Mouse (Mus musculus) thymus, postnatal 0 days (tissue): ENCODE measurements around the gene Gstm6. TPM values are rescaled to one million over a fixed set of nuclear protein-coding genes. Genes with fewer than 3 reads are reported as not detected.
"Not testable (repeated sequence)": the region's sequence is repeated elsewhere in the genome, so short reads cannot be mapped to it uniquely, and the experiment has no call there.

Experiments
- DNase-seq: peaks from one replicate; pipeline ENCODE4 v3.0.0-alpha.2; 2015; ENCODE audit warnings: low spot score
- polyA plus RNA-seq: library from polyadenylated mRNA; unstranded; fragments of >200 nt; fragmentation: Nextera tagmentation; extraction: Ambion mirVana; gene quantifications from 2 replicates; pipeline ENCODE4 v1.2.1, GENCODE M21; 2015

Gene Gstm6
- 2.5 and 3.1 TPM in 2 replicates for polyA plus RNA-seq

DNA sequence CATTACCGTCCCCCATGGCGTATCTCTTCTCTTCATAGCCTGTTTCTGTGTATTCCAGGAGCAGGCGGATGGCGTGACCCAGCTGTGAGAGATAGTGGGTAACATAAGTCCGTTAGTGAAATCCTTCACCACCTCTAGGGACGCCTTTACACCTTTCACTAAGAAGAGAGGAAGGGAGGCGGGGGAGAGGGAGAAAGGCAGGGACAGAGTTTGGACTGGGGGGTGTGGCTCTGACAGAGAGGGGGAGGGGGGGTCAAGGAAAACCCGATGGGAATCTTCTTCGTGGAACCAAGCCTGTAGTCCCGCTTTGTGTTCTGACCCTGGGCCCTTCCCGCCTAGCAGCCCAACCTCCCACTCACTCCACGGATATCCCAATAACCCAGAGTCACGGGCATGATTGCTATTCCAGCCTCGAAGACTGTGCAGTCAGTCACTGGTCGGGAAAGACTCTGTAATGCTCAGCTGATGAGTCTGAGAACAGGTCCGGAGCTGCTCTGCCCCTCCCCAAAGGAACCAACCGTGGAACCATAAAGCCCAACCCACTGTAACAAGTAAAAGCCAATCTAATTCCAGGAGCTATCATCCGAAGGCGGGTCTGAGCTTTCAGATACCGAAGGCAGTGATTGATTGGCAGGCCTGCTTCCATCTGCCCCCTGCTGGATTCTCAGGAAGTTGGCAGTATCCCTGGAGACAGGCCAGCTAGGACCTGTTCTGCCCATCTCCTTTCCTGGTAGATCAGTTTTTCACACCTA lies at the start of gene Gstm6:
Gene Gstm6 (minus strand): TSS at position 511 of the 752 bp plus-strand sequence.
- no peak for DNase-seq

DNA sequence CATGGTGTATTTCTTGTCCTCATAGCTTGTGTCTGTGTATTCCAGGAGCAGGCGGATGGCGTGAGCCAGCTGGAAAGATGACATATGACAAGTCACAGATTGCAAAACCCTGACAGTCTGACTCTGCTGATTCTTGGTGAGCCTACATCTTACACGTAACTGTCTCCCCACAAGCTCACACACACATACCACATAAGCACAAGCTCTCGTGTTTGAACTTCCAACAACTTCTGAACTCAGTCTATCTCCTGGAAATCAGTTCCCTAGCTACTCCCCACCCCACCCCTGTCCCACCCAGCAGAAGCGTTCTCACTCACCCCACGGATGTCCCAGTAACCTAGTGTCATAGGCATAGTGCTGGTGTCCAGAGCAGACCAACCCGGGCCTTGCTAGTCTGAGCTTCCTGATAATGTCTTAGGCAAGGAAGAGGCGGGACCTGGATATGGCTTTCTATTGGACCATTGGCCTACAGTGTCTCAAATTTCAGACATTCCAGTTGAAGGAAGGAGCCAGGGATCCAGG lies 42.6 kb upstream of the Gstm6 start, which contains the start of gene Gstm2:
Gene Gstm2 (minus strand): TSS at position 413 of the 522 bp plus-strand sequence.
- DNase-seq, result no peak

DNA sequence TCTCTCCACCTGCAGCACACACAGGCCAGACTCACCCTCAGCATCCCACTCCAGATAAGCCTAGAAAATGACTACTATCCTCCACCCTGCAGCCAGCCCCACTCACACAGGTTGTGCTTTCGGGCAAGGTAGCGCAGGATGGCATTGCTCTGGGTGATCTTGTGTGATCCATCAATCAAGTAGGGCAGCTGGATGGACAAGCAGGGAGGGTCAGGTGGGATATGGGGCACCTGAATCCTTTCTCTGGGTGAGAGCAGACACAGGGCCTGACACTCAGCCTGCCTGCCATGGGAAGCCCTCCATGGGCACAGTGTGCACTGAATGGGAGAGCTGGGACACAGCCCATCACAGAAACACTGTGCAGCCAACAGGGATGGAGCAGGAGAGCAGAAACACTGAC lies 41.6 kb upstream of the Gstm6 start:
- not testable (repeated sequence) for DNase-seq

DNA sequence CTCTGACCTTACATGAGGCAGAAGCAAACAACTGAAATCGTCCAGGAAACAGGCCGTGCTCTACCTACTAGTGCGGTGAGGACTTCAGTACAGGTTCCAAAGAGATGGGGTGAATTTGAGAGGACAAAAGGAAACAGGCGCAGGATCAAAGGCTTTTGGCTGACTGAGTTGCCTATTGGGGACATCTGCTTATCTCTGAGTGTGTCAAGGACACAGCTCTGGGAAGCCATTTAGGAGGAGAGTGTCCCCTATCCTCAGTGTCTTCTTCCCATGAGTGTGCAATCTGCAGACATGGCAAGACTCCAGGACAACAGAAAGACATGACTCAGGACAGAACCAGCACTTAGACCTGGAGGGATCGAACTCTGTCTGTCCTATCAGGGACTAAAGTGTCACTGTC lies 40.9 kb upstream of the Gstm6 start:
- DNase-seq, result no peak

GRCm38 (mm10) chr3:107983771-107984170 lies 40.2 kb upstream of the Gstm6 start:
- no peak for DNase-seq

- no peak for DNase-seq
Measured at GRCm38 (mm10) chr3:107982726-107983125, 39.2 kb upstream of the Gstm6 start.

DNA sequence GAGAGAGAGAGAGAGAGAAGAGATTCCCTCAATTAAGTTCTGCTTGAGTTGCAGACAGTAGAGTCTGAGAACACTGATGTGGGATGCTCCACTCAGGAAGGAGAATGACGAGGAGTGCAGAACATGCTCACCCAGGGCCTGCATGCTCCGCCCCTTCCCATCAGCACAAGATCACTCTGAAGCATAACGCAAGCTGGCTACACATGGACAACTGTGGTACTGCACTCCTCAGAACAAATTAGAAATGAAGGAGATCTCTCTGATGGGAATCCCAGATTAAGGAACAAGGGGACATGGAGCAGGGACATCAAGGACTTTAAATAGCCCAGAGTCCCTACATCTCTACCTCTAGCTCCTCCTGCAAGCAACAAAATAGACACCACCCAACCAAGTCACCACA lies 37.7 kb upstream of the Gstm6 start:
- DNase-seq, result no peak

DNA sequence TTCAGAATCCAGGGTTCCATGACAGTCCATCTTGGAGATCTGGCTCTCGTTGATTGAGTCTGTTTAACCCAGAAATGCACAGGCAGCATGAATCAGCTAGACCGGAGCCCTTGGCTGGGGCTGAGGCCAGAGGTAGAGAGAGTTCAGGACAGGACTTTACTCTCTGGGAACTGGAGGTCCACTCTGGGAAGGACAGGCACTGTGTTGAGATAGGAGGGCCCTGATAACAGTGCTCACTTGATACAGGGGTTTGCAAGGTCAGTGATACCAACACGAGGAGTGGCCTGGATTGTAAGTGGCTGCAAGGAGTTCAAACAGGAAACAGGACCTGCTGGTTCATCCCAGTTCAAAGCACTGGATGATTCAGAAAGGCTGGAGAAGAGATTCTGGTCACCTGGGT lies 34.1 kb upstream of the Gstm6 start:
- DNase-seq, result no peak

- DNase-seq, result no peak
Measured at GRCm38 (mm10) chr3:107974237-107974636, 30.7 kb upstream of the Gstm6 start.

DNA sequence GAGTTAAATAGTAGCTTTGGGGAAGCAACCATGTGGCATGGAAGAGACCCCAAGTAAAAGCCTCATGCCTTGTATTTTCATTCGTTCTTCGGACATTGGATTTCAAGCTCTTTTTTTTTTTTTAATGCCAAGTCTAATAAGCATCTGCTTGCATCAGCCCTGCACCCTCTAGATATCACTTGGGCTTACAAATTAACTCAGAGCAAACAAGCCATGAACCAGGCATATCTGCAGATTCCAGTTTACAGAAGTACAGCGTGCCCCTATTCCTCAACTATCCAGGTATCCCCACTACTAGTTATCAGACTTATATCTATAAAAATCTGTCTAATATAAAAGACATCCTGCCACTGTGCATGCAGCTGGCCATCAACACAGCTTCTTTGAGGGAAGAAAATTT lies 28.5 kb upstream of the Gstm6 start:
- no peak for DNase-seq

GRCm38 (mm10) chr3:107971101-107971500 lies 27.6 kb upstream of the Gstm6 start:
- DNase-seq, result not testable (repeated sequence)

DNA sequence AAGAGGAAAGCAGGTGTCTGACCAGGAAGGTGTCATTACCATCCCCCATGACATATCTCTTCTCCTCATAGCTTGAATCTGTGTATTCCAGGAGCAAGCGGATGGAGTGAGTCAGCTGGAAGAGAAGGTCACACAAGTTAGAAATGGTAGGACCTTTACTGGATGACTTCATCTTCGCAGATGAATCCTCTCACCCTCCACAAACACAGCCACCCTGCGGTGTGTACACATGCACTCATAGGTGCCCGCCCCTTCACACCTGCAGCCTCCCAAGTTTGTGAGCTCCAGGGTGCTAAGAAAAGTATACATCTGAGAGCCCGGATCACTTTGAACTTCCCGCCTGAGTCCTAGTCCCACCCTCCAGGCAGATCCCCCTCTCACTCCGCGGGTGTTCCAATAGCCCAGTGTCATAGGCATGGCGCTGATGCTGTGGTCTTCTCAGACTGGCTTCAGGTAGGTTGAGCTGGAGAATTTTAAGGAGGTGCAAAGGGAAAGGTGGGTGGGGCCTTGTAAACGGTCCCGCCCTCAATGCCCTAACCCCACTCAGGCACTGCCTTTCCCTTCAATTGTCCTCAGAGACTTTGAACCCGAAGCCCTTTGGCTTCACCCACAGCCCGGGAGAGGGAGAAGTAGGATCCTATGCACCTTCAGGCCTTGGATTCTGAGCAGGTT lies 25.3 kb upstream of the Gstm6 start, which contains the start of gene Gstm3:
Gene Gstm3 (minus strand): TSS at position 560 of the 672 bp plus-strand sequence.
- DNase-seq, result no peak

DNA sequence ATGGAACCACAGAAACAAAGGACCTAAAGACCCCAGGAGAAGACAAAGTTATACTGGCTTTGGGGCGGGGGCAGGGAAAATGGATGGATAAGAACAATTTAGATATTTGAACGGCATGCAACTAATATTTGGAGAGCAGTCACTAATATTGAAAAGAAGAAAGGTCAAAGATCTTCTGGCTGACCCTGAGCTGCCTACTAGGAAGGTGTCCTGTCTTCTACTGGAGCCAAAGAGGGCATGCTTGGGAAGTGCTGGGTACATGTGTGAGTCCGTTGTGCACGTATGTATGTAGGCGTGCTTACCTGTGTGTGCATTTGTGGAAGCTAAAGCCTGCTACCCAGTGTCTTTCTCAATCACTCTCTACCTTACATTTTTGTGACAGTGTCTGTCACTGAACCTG lies 23.1 kb upstream of the Gstm6 start:
- no peak for DNase-seq

- no peak for DNase-seq
Measured at GRCm38 (mm10) chr3:107965592-107965991, 22.0 kb upstream of the Gstm6 start.

DNA sequence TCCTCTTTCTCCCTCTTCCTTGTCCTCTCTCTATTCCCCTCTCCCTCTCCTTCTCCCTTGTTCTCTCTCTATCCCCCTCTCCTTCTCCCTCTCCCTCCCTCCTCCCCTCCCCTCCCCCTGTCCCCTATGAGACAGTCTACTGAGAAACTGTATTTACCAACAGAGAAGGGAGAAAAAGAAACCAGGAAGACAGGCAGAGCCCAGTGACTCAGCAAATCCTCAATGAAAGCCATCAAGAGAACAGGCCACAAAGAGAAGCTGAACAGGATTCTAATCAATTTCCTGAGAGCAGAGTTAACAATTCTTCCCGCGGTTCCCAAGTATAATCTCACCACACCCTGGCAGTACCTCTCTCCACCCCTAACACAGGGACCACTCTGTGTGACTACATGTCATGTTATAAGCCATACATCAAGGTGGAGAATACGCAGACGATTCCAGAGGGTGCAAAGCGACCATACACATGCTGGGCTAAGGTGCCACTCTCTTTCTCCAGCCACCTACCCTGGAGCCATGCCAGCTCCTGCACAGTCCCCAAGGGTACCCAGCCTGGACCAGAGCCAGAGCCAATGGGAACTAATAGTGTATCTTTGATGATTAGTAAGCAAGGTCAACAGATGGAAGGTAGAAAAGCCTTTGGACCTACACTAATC lies 21.2 kb upstream of the Gstm6 start:
- DNase-seq, result no peak

- DNase-seq, result no peak
Measured at GRCm38 (mm10) chr3:107964026-107964425, 20.5 kb upstream of the Gstm6 start.

- DNase-seq, result not testable (repeated sequence)
Measured at GRCm38 (mm10) chr3:107955260-107955659, 11.7 kb upstream of the Gstm6 start.

DNA sequence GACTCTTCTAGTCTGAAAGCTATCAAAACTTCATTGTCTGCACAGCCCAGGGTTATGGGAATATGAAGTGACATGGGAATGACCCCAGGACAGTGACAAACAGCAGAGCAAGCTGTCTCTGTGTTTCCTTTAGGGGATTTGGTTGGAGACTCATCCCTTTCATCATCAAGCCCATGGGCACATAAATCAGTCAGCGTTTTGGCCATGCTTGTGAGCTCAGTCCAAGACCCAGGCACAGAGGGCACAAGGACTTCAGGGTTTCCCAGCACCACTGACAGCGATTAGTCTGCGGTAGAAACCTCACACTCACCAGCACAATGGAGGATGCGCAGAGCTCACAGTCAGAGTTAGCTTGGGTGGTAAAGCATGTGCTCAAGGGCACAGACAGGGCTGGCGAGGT lies 10.4 kb upstream of the Gstm6 start:
- no peak for DNase-seq

DNA sequence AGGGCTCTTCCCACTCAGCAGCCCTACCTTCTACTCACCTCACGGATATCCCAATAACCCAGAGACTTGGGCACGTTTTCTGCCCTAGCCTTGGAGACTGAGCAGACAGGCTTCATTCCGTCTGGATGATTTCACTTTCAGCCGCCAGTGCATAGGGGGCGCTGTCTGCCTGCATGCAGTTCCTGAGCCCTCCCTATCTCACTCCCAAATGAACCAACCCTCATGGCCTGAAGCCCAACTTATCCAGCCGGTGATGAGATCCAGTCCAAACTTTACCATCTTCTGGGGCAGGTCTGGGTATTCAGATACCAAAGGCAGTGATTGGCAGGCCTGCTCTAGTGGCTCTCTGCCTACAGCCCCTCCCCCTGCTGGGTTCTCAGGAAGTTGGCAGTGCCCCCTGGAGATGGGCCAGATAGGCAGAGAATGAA lies 9.8 kb upstream of the Gstm6 start:
- peak; percentile 26 for DNase-seq

- DNase-seq, result no peak
Measured at GRCm38 (mm10) chr3:107950531-107950930, 7.0 kb upstream of the Gstm6 start.

DNA sequence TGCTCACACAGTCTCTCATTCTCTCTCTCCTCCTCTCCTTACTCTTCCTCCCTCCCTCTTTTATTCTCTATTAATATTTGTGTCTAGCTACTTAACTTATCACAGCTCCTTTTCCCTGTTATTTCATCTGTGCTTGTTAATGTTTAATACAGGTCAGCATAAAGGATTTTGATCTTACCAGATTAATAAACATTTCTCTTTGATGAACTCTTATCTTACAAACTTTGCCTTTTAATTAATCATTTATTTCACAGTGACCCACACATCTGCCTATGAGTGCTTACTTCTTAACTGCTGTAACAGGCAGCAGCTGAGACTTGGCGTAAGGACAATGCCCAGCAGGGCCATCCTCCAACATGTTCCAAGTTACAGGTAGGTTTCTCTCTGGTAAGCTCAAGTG lies 5.9 kb upstream of the Gstm6 start:
- not testable (repeated sequence) for DNase-seq

DNA sequence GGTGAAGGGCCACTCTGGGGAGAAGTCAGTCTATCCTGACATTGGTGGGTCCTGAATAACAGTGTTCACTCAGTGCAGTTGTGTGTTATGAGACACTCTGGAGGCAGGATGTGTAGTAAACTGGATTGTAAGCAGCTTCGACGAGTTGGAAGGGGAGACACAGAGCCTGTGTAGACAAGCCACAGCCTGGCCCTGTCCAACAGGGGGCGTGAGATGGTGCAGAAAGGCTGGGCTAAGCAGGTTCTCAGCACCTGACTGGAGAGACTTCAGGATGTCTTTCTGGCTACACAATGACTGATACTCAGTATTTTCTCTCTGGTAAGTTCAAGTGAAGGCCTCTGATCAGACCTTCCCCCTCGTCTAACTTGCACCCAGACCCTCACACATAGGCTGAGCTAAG lies 2.2 kb upstream of the Gstm6 start:
- peak; percentile 9 for DNase-seq
